Mouse (Mus musculus) megakaryocyte, embryonic 14.5 days (primary cell): ENCODE measurements at regions not wholly inside any gene's neighbourhood (a gene's known extent, or its start where the extent isn't known, plus 50 kb on each side); places are given as distances from the start of the nearest gene placed in this dataset.

Experiments used
- FLI1 ChIP-seq: IDR thresholded peaks from 2 replicates; pipeline ENCODE4 v1.6.1; 2012; ENCODE audit warnings: low read length, inconsistent platforms, mixed read lengths
- GATA1 ChIP-seq: IDR thresholded peaks from 3 replicates; pipeline ENCODE4 v1.6.1; 2012; ENCODE audit warnings: mixed read lengths, low read length, inconsistent platforms, borderline replicate concordance

DNA sequence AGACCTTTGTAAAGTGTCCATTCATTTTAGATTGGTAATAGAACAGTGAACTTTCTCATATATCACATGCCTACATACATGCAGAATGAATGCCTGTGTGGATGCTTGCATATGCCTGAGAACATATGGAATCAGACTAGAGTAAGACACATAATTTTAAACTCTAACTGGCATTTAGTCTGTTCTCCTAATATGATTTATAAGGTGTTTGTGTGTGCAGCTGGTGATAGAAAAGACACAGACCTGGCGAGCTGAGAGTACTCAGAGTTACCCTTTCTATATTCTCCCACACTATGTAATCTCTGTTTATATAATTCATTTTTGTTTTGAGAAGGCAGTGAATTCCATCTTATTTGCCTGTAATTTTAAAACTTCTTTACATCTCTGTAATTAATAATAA lies 517.4 kb upstream of the Fam241a start:
- no peak for TF ChIP-seq GATA1
- no peak for TF ChIP-seq FLI1
